Mouse (Mus musculus) olfactory bulb, adult 2 months (tissue): ENCODE measurements at regions not wholly inside any gene's neighbourhood (a gene's known extent, or its start where the extent isn't known, plus 50 kb on each side); places are given as distances from the start of the nearest gene placed in this dataset.

ENCODE experiments used
- CTCF ChIP-seq: fragments of 200-500 bp; IDR thresholded peaks from 2 replicates; pipeline ENCODE4 v1.5.1; 2012; ENCODE audit warnings: low read depth, mild to moderate bottlenecking, low read length, moderate library complexity; ENCODE audit not compliant: insufficient read depth
- POLR2A ChIP-seq: fragments of 200-500 bp; IDR thresholded peaks from 2 replicates; pipeline ENCODE4 v1.6.1; 2012; ENCODE audit warnings: mild to moderate bottlenecking, low read depth, low read length, moderate library complexity; ENCODE audit not compliant: insufficient read depth

GRCm38 (mm10) chr4:56304275-56304674 lies 435.6 kb upstream of the Gm26657 start:
- TF ChIP-seq CTCF: no peak
- TF ChIP-seq POLR2A: no peak
